Mouse (Mus musculus): ENCODE results near the gene Rnaseh1. TPM values are rescaled to one million over a fixed set of nuclear protein-coding genes. Genes with fewer than 3 reads are reported as not detected.

Gene Rnaseh1
- total and polyA plus RNA-seq, 3 experiments: 17.6 to 24.5 (median 17.8) TPM

DNA sequence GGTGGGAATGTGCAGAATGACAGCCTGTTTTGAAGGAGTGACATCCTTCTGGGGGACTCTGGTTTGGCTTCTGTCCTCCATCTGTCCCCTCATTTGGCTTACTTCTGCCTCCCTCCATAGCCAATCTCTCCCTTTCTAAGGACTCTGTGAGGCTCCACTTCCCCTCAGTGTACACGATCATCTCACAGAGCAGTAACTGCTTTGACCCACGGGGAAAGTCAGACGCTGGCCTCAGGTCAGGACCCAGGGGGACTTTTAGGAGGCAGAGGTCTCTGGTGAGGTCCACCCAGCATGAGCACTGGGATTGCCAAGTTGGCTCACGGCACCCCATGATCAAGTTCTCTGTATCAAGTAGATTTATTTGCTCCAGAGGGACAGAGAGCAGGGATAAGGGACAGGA is 58.8 kb downstream of the Rnaseh1 start:
- Histone ChIP-seq H3K4me3 (ENCODE audit: low read depth, low read length) (no peak overlapping the region), H3K9me3 (replicated peaks) (no peaks in the 10 kb centered on the region), H3K27me3 (ENCODE audit: insufficient read depth, low read length) (no peaks in the 10 kb centered on the region), H3K4me1 (ENCODE audit: insufficient read depth, low read depth, low read length) (no peaks in the 10 kb centered on the region), H3K36me3 (replicated peaks) (peaks cover 97% of the 10 kb centered on the region)
- TF ChIP-seq GATA1 (IDR thresholded peaks at IDR 0.05; ENCODE audit: borderline replicate concordance, low read length): no peak
- TF ChIP-seq GATA2 (IDR thresholded peaks at IDR 0.05; ENCODE audit: borderline replicate concordance, low read depth, low read length): no peak
- no peak for TF ChIP-seq TAL1 (conservative IDR thresholded peaks at IDR 0.05; ENCODE audit: low read depth, low read length)
- TF ChIP-seq POLR2AphosphoS5 (IDR thresholded peaks at IDR 0.05; ENCODE audit: insufficient replicate concordance, low read depth, low read length): no peak
- no peak for TF ChIP-seq CTCF (IDR thresholded peaks at IDR 0.05; ENCODE audit: low read depth, low read length)
- no peak for DNase-seq (ENCODE audit: low spot score)
- ATAC-seq (ENCODE audit: extremely low read depth, insufficient number of reproducible peaks, low FRiP score, poor library complexity, severe bottlenecking): no peak

Other genes starting within 250 kb of the Rnaseh1 start
- gene Dcdc2c, start 97.2 kb upstream of the Rnaseh1 start, total RNA-seq (2014; fragmentation: Nextera tagmentation): not detected in 2 replicates
- gene Dcdc2c, start 97.2 kb upstream of the Rnaseh1 start, total RNA-seq (2017): 0.16 and 0.52 TPM in 2 replicates
- not detected in 2 replicates for gene Dcdc2c, start 97.2 kb upstream of the Rnaseh1 start, polyA plus RNA-seq (2012)
- not detected in 2 replicates for gene Allc, start 67.1 kb upstream of the Rnaseh1 start, total RNA-seq (2014; fragmentation: Nextera tagmentation)
- gene Allc, start 67.1 kb upstream of the Rnaseh1 start, total RNA-seq (2017): 0.05 and 0.17 TPM in 2 replicates
- gene Allc, start 67.1 kb upstream of the Rnaseh1 start, polyA plus RNA-seq (2012): not detected in 2 replicates
- gene Colec11, start 26.2 kb upstream of the Rnaseh1 start, total RNA-seq (2014; fragmentation: Nextera tagmentation): not detected in 2 replicates
- gene Colec11, start 26.2 kb upstream of the Rnaseh1 start, total RNA-seq (2017): 0.22 and 0.46 TPM in 2 replicates
- not detected in 2 replicates for gene Colec11, start 26.2 kb upstream of the Rnaseh1 start, polyA plus RNA-seq (2012)
- 1,147 and 1,296 TPM in 2 replicates for gene Rps7, start 13.6 kb upstream of the Rnaseh1 start, total RNA-seq (2014; fragmentation: Nextera tagmentation)
- 3,809 and 4,399 TPM in 2 replicates for gene Rps7, start 13.6 kb upstream of the Rnaseh1 start, total RNA-seq (2017)
- gene Rps7, start 13.6 kb upstream of the Rnaseh1 start, polyA plus RNA-seq (2012): 365 and 446 TPM in 2 replicates
- 70.8 and 97.4 TPM in 2 replicates for gene Adi1, start 25.6 kb downstream of the Rnaseh1 start, total RNA-seq (2014; fragmentation: Nextera tagmentation)
- 39.2 and 45.3 TPM in 2 replicates for gene Adi1, start 25.6 kb downstream of the Rnaseh1 start, total RNA-seq (2017)
- 20.1 and 25.6 TPM in 2 replicates for gene Adi1, start 25.6 kb downstream of the Rnaseh1 start, polyA plus RNA-seq (2012)
- 37.4 and 49.6 TPM in 2 replicates for gene Trappc12, start 100.9 kb downstream of the Rnaseh1 start, total RNA-seq (2014; fragmentation: Nextera tagmentation)
- 44.9 and 51.2 TPM in 2 replicates for gene Trappc12, start 100.9 kb downstream of the Rnaseh1 start, total RNA-seq (2017)
- gene Trappc12, start 100.9 kb downstream of the Rnaseh1 start, polyA plus RNA-seq (2012): 9.8 and 13.5 TPM in 2 replicates
- 11.0 and 14.9 TPM in 2 replicates for gene Eipr1, start 102.2 kb downstream of the Rnaseh1 start, total RNA-seq (2014; fragmentation: Nextera tagmentation)
- gene Eipr1, start 102.2 kb downstream of the Rnaseh1 start, total RNA-seq (2017): 52.8 and 59.5 TPM in 2 replicates
- 22.4 and 26.5 TPM in 2 replicates for gene Eipr1, start 102.2 kb downstream of the Rnaseh1 start, polyA plus RNA-seq (2012)

Data from G1E (cell line).